Mouse (Mus musculus): ENCODE results near the gene Cmtm3. TPM values are rescaled to one million over a fixed set of nuclear protein-coding genes. Genes with fewer than 3 reads are reported as not detected.
"Not testable (repeated sequence)": the region's sequence is repeated elsewhere in the genome, so short reads cannot be mapped to it uniquely, and the experiment has no call there.

Cmtm3 gene
- polyA plus RNA-seq, 1 experiment from 2014 or later: 75.8 TPM

GRCm38 (mm10) chr8:104312023-104312422, 27.2 kb upstream of the Cmtm3 start:
- 79% methylated on average over 3 of the region's 3 CpGs for WGBS
- H3K27me3 ChIP-seq (ENCODE audit: control insufficient read depth, insufficient read depth, low read length); H3K4me3 ChIP-seq (ENCODE audit: low read depth, low read length); H3K4me2 ChIP-seq (ENCODE audit: low read depth, severe bottlenecking); ATAC-seq (ENCODE audit: insufficient number of reproducible peaks, low FRiP score, low TSS enrichment, low read depth); DNase-seq (ENCODE audit: low spot score); H3K4me1 ChIP-seq (ENCODE audit: control insufficient read depth, insufficient read depth, low read length); H3K36me3 ChIP-seq (ENCODE audit: control insufficient read depth, insufficient read depth, low read length); H3K9ac ChIP-seq (ENCODE audit: low read length); H3K9me3 ChIP-seq (ENCODE audit: control insufficient read depth, low read length); H3K27ac ChIP-seq (replicated peaks; ENCODE audit: low read depth, low read length): not testable (repeated sequence)

- H3K4me2 ChIP-seq (ENCODE audit: low read depth, severe bottlenecking): no peak overlapping the region
- no peak overlapping the region for H3K27ac ChIP-seq (replicated peaks; ENCODE audit: low read depth, low read length)
- H3K9me3 ChIP-seq (ENCODE audit: control insufficient read depth, low read length): no peaks in the 10 kb centered on the region
- no peaks in the 10 kb centered on the region for H3K27me3 ChIP-seq (ENCODE audit: control insufficient read depth, insufficient read depth, low read length)
- H3K4me3 ChIP-seq (ENCODE audit: low read depth, low read length): no peak overlapping the region
- DNase-seq (ENCODE audit: low spot score) (no peak), ATAC-seq (ENCODE audit: insufficient number of reproducible peaks, low FRiP score, low TSS enrichment, low read depth) (no peak)
- no peaks in the 10 kb centered on the region for H3K36me3 ChIP-seq (ENCODE audit: control insufficient read depth, insufficient read depth, low read length)
- 70% methylated on average over 4 of the region's 4 CpGs for WGBS
- H3K4me1 ChIP-seq (ENCODE audit: control insufficient read depth, insufficient read depth, low read length): no peaks in the 10 kb centered on the region
- no peak overlapping the region for H3K9ac ChIP-seq (ENCODE audit: low read length)
These were observed 25.9 kb upstream of the Cmtm3 start for GRCm38 (mm10) chr8:104313311-104313710.

DNA sequence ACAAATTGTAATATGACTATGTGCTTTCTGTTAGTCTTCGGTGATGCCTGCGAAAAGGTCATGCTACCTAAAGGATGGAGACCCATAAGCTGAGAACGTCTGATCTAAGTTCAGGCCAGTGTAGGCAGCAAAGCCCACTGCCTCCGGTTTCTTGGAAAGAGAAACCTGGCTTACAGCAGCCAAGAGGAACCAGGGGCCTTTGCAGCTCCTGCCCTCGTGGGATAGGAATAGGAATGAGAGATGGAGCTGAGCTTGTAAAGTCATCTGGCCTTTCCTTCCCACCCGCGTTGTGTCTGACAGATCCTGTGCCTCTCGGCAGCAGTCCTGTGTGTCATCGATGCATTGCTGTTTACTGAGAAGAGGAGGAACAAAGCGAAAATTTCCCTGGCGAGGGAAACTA, 17.9 kb upstream of the Cmtm3 start, which contains the start of gene Gm11020:
Gene Gm11020, plus strand, starts transcription at position 301 of the 400 bp plus-strand sequence.
- H3K4me3 ChIP-seq (ENCODE audit: low read depth, low read length); H3K36me3 ChIP-seq (ENCODE audit: control insufficient read depth, insufficient read depth, low read length); H3K9ac ChIP-seq (ENCODE audit: low read length); H3K9me3 ChIP-seq (ENCODE audit: control insufficient read depth, low read length); H3K4me1 ChIP-seq (ENCODE audit: control insufficient read depth, insufficient read depth, low read length); H3K4me2 ChIP-seq (ENCODE audit: low read depth, severe bottlenecking); H3K27ac ChIP-seq (replicated peaks; ENCODE audit: low read depth, low read length); H3K27me3 ChIP-seq (ENCODE audit: control insufficient read depth, insufficient read depth, low read length); DNase-seq (ENCODE audit: low spot score); ATAC-seq (ENCODE audit: insufficient number of reproducible peaks, low FRiP score, low TSS enrichment, low read depth): not testable (repeated sequence)
- 84% methylated on average over 9 of the region's 11 CpGs for WGBS

DNA sequence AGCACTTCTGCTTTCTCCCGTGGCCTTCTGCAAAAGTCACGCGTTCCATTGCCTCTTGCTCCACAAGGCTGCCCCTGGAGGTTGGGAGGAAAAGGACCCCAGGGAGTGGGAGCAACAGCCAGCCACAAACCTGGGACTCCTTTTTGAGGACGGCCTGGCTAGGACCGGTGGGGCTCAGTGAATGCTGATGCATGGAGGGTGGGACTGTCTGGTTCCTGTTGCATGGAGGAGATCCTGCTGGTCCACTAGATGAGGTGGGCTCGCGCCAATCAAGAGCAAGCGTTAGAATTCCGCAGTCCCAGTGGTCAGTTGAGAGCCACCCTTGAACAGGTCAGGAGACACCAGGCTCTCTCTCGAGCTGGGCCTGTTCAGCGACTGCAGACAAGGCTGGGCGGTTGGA, 17.3 kb upstream of the Cmtm3 start, which contains the start of gene Cmtm2b:
Gene Cmtm2b, plus strand, starts transcription at position 301 of the 400 bp plus-strand sequence.
- WGBS: 95% methylated on average over 12 of the region's 12 CpGs
- H3K4me3 ChIP-seq (ENCODE audit: low read depth, low read length); H3K36me3 ChIP-seq (ENCODE audit: control insufficient read depth, insufficient read depth, low read length); H3K4me1 ChIP-seq (ENCODE audit: control insufficient read depth, insufficient read depth, low read length); ATAC-seq (ENCODE audit: insufficient number of reproducible peaks, low FRiP score, low TSS enrichment, low read depth); H3K9ac ChIP-seq (ENCODE audit: low read length); H3K9me3 ChIP-seq (ENCODE audit: control insufficient read depth, low read length); H3K4me2 ChIP-seq (ENCODE audit: low read depth, severe bottlenecking); DNase-seq (ENCODE audit: low spot score); H3K27ac ChIP-seq (replicated peaks; ENCODE audit: low read depth, low read length); H3K27me3 ChIP-seq (ENCODE audit: control insufficient read depth, insufficient read depth, low read length): not testable (repeated sequence)

DNA sequence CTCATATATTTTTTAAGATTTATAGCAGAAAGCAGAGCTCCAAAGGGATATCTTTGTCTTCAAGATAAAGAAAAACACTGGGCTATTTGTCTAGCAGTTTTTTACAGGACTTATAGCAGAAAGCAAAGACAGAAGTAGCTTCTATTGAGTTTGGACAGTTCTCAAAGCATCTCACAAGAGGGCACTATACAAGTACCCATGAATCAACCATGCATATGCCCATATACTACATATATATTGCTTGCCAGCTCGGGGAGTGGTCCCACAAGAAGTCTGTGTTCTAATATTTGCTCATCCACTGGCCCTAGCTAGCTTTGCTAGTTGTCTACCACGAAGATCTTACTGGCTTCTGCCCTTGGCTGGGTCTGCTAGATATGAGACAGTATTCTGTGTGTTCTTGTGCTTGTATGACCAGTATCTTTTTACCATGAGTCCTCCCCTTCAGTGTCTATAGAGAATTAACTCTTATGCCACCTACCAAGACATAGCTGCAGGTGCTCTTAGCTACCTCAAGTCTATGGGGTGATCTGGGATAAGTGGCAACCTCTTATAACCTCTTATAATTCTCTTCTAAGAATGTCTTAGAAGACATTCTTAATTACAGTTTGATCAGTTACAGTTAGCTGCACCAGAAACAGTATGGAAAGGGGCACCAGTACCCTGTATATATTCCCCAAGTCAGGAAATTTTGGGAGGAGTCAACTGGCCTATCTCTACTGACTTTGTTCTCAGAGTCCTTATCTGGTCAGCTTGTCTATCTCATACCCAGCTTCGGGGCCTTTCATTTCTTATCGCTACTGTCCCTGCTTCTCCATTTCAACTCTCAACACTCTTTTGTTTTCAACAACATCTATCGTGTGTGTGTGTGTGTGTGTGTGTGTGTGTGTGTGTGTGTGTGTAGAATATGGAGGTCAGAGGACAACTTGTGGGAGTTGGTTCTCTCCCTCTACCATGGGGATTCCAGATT, 6.3 kb upstream of the Cmtm3 start:
- no peak overlapping the region for H3K4me2 ChIP-seq (ENCODE audit: low read depth, severe bottlenecking)
- H3K4me3 ChIP-seq (ENCODE audit: low read depth, low read length): no peak overlapping the region
- H3K9ac ChIP-seq (ENCODE audit: low read length): no peak overlapping the region
- no peaks in the 10 kb centered on the region for H3K27me3 ChIP-seq (ENCODE audit: control insufficient read depth, insufficient read depth, low read length)
- H3K36me3 ChIP-seq (ENCODE audit: control insufficient read depth, insufficient read depth, low read length): no peaks in the 10 kb centered on the region
- ATAC-seq (ENCODE audit: insufficient number of reproducible peaks, low FRiP score, low TSS enrichment, low read depth): no peak
- 73% methylated on average over 5 of the region's 5 CpGs for WGBS
- no peak overlapping the region for H3K27ac ChIP-seq (replicated peaks; ENCODE audit: low read depth, low read length)
- DNase-seq (ENCODE audit: low spot score): no peak
- no peaks in the 10 kb centered on the region for H3K9me3 ChIP-seq (ENCODE audit: control insufficient read depth, low read length)
- H3K4me1 ChIP-seq (ENCODE audit: control insufficient read depth, insufficient read depth, low read length): no peaks in the 10 kb centered on the region

- H3K36me3 ChIP-seq (ENCODE audit: control insufficient read depth, insufficient read depth, low read length): no peaks in the 10 kb centered on the region
- WGBS: 78% methylated on average over 5 of the region's 5 CpGs
- H3K27ac ChIP-seq (replicated peaks; ENCODE audit: low read depth, low read length): no peak overlapping the region
- no peak overlapping the region for H3K4me3 ChIP-seq (ENCODE audit: low read depth, low read length)
- H3K27me3 ChIP-seq (ENCODE audit: control insufficient read depth, insufficient read depth, low read length): no peaks in the 10 kb centered on the region
- no peaks in the 10 kb centered on the region for H3K4me1 ChIP-seq (ENCODE audit: control insufficient read depth, insufficient read depth, low read length)
- no peak overlapping the region for H3K9ac ChIP-seq (ENCODE audit: low read length)
- ATAC-seq (ENCODE audit: insufficient number of reproducible peaks, low FRiP score, low TSS enrichment, low read depth) (no peak), DNase-seq (ENCODE audit: low spot score) (peak; percentile 8)
- no peaks in the 10 kb centered on the region for H3K9me3 ChIP-seq (ENCODE audit: control insufficient read depth, low read length)
- no peak overlapping the region for H3K4me2 ChIP-seq (ENCODE audit: low read depth, severe bottlenecking)
These were observed 5.4 kb upstream of the Cmtm3 start for GRCm38 (mm10) chr8:104333786-104334185.

DNA sequence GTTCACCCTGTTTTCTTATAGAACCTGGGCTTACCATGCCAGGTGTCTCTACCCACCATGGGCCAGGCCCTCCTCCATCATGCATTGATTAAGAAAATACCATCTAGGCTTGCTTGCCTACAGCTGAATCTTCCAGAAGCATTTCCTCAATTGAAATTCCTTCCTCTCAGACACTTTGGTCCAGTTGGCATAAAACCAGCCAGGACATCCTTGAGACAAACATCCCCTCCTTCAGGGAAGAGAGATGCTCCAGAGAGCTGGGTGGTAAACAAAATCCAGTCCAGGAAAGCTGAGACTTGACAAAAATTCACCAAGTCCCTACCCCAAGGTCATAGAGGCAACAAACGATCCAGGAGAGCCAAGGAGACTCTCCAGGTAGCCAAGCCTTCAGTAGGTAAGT, 5.0 kb upstream of the Cmtm3 start:
- Histone ChIP-seq H3K9me3 (ENCODE audit: control insufficient read depth, low read length) (no peaks in the 10 kb centered on the region), H3K9ac (ENCODE audit: low read length) (no peak overlapping the region), H3K36me3 (ENCODE audit: control insufficient read depth, insufficient read depth, low read length) (no peaks in the 10 kb centered on the region), H3K4me1 (ENCODE audit: control insufficient read depth, insufficient read depth, low read length) (no peaks in the 10 kb centered on the region), H3K27me3 (ENCODE audit: control insufficient read depth, insufficient read depth, low read length) (no peaks in the 10 kb centered on the region), H3K4me2 (ENCODE audit: low read depth, severe bottlenecking) (no peak overlapping the region), H3K4me3 (ENCODE audit: low read depth, low read length) (no peak overlapping the region), H3K27ac (replicated peaks; ENCODE audit: low read depth, low read length) (no peak overlapping the region)
- DNase-seq (ENCODE audit: low spot score) (peak; percentile 14), ATAC-seq (ENCODE audit: insufficient number of reproducible peaks, low FRiP score, low TSS enrichment, low read depth) (no peak)
- WGBS: 71% methylated on average over 1 of the region's 1 CpGs

DNA sequence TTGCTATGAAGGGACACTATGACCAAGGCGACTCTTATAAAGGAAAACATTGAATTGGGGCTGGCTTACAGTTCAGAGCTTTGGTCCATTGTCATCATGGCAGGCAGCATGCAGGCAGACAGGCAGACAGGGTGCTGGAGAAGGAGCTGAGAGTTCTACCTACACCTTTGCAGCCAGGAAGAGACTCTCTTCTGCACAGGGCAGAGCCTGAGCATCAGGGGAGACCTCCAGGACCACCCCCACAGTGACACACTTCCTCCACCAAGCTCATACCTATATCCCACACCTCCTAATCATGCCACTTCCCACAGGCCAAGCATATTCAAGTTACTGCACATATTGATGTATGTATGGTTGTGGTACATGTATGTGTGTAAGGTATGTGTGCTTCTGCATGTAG, 2.4 kb upstream of the Cmtm3 start:
- no peak overlapping the region for H3K4me2 ChIP-seq (ENCODE audit: low read depth, severe bottlenecking)
- no peaks in the 10 kb centered on the region; the same call in 1 of the 2 replicates for H3K4me1 ChIP-seq (ENCODE audit: control insufficient read depth, insufficient read depth, low read length)
- H3K9me3 ChIP-seq (ENCODE audit: control insufficient read depth, low read length): no peaks in the 10 kb centered on the region
- H3K9ac ChIP-seq (ENCODE audit: low read length): no peak overlapping the region
- no peak for DNase-seq (ENCODE audit: low spot score)
- no peaks in the 10 kb centered on the region for H3K27me3 ChIP-seq (ENCODE audit: control insufficient read depth, insufficient read depth, low read length)
- H3K4me3 ChIP-seq (ENCODE audit: low read depth, low read length): no peak overlapping the region
- H3K27ac ChIP-seq (replicated peaks; ENCODE audit: low read depth, low read length): no peak overlapping the region
- no peak for ATAC-seq (ENCODE audit: insufficient number of reproducible peaks, low FRiP score, low TSS enrichment, low read depth)
- 78% methylated on average over 1 of the region's 1 CpGs for WGBS
- H3K36me3 ChIP-seq (ENCODE audit: control insufficient read depth, insufficient read depth, low read length): no peaks in the 10 kb centered on the region

Measured in limb, embryonic 11.5 days (tissue).